Mouse (Mus musculus): ENCODE data around the gene G6pc3.

DNA sequence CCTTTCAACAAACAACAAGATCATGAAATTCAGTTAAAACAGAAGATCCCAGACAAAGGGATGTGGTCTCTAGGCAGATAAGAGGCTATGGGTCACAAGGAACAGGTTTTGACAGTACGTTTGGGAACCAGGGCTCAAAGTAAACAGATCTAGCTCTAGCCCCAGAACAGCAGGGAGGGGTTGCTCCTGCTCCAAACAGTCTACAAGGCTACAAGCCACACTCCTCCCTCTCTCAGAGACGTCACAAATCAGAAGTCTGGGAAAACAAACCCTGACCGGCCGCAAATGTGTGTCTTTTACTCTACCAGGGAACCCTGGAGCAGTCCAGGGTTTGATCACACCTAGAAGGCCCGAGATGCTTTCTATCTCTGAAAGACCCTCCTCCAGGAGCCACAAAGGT lies 21.6 kb downstream of the G6pc3 start:
- TF ChIP-seq CTCF (IDR thresholded peaks at IDR 0.05; ENCODE audit: control insufficient read depth, insufficient read depth, low read length) (no peak), POLR2A (IDR thresholded peaks at IDR 0.05; ENCODE audit: borderline replicate concordance, control insufficient read depth, low read depth, low read length) (no peak)
